Comparison of ENCODE assay signal across 8 mouse cellular contexts in the genomic region with DNA sequence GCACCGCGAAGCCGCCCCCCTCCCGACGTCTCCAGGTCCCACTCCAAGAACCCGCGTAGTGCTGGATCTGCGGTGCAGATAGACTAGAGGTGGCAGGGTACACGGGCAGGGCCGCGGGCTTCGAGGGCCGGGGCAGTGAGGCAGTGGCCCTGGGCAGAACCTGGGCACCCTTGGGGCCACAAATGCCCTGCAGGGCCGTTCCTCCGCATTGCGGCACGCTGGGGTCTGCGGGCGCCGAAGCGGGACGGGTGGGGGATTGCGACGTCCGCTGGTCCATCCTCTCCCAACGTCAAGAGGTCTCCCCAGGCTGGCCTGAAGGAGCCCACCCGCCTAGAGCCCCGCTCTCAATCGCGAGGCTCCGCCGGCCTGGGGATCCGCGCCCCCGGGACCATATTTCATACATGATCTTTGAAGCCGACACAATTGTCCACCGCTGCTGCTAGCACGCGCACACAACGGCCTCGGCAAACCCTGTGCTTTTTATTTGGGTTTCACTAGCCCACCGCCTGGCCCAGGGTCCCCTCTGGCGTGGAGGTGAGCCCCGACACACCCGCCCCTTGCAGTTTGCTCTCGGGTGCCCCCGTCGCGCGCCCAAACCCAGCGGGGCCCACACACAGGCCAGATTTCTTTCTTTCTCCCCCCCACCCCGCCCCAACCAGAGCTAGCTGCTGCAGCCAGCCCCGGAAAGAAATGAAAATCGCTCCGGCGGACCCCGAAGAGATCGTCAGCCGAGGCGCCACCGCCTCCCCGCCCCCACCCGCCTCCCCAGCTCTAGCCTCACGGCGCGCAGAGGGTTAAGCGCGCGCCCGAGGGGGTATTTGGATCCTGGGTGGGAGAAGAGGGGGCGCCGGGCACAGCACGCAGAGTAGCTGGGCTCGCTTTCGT. TPM values are rescaled to one million over a fixed set of nuclear protein-coding genes. Genes with fewer than 3 reads are reported as not detected.
DNase-seq lines count a peak whose midpoint lies in the region; ATAC-seq lines count a peak whose summit lies in the region.

No protein-coding gene starts in this region.

- peak overlapping the region; percentile 99 for H3K4me2 ChIP-seq in embryonic facial prominence, embryonic 14.5 days (ENCODE audit: low read depth, low read length)
- H3K4me2 ChIP-seq in hindbrain, embryonic 15.5 days: peak overlapping the region; percentile 97
- H3K4me2 ChIP-seq in liver, embryonic 13.5 days: peak overlapping the region; percentile 60

- under 1% methylated on average over 40 of the region's 75 CpGs for WGBS in embryonic facial prominence, embryonic 14.5 days
- under 1% methylated on average over 67 of the region's 75 CpGs for WGBS in hindbrain, embryonic 15.5 days
- 1% methylated on average over 70 of the region's 75 CpGs for WGBS in liver, embryonic 13.5 days (ENCODE audit: insufficient replicate concordance)

- H3K27me3 ChIP-seq in embryonic facial prominence, embryonic 14.5 days (replicated peaks; ENCODE audit: control insufficient read depth, insufficient read depth, low read length): peaks cover 41% of the 10 kb centered on the region
- peaks cover 19% of the 10 kb centered on the region for H3K27me3 ChIP-seq in hindbrain, embryonic 15.5 days
- peaks cover 95% of the 10 kb centered on the region for H3K27me3 ChIP-seq in liver, embryonic 13.5 days

- peak overlapping the region; percentile 69 for H3K9ac ChIP-seq in embryonic facial prominence, embryonic 14.5 days (ENCODE audit: low read depth, low read length)
- H3K9ac ChIP-seq in hindbrain, embryonic 15.5 days: peak overlapping the region; percentile 65
- H3K9ac ChIP-seq in liver, embryonic 13.5 days: peak overlapping the region; percentile 53; the same call in 1 of the 2 replicates

- H3K36me3 ChIP-seq in embryonic facial prominence, embryonic 14.5 days (ENCODE audit: control insufficient read depth, insufficient read depth, low read length): no peaks in the 10 kb centered on the region
- no peaks in the 10 kb centered on the region for H3K36me3 ChIP-seq in hindbrain, embryonic 15.5 days
- no peaks in the 10 kb centered on the region for H3K36me3 ChIP-seq in liver, embryonic 13.5 days

- intact Hi-C loops in heart, postnatal 25 days (cut with DNase I): no loop called here

- H3K4me1 ChIP-seq in embryonic facial prominence, embryonic 14.5 days (ENCODE audit: control insufficient read depth, insufficient read depth, low read length): peaks cover 39% of the 10 kb centered on the region
- peaks cover 47% of the 10 kb centered on the region for H3K4me1 ChIP-seq in hindbrain, embryonic 15.5 days (replicated peaks)
- peaks cover 39% of the 10 kb centered on the region for H3K4me1 ChIP-seq in liver, embryonic 13.5 days (replicated peaks)

- H3K27ac ChIP-seq in embryonic facial prominence, embryonic 14.5 days (replicated peaks; ENCODE audit: low read depth, low read length): peak overlapping the region; percentile 52; the same call in 1 of the 2 replicates
- no peak overlapping the region for H3K27ac ChIP-seq in hindbrain, embryonic 15.5 days (replicated peaks)
- H3K27ac ChIP-seq in liver, embryonic 13.5 days: no peak overlapping the region

- no peak for ATAC-seq in embryonic facial prominence, embryonic 14.5 days (ENCODE audit: low read depth)
- ATAC-seq in hindbrain, embryonic 15.5 days (ENCODE audit: low FRiP score, low read depth): no peak; the same call in 1 of the 2 replicates
- ATAC-seq in liver, embryonic 13.5 days (ENCODE audit: low read depth): no peak

- H3K4me3 ChIP-seq in embryonic facial prominence, embryonic 14.5 days (ENCODE audit: low read depth, low read length): peak overlapping the region; percentile 60
- peak overlapping the region; percentile 57 for H3K4me3 ChIP-seq in hindbrain, embryonic 15.5 days
- peak overlapping the region; percentile 47 for H3K4me3 ChIP-seq in liver, embryonic 13.5 days (replicated peaks)

- no peaks in the 10 kb centered on the region for H3K9me3 ChIP-seq in embryonic facial prominence, embryonic 14.5 days (ENCODE audit: control insufficient read depth, low read length)
- H3K9me3 ChIP-seq in hindbrain, embryonic 15.5 days: no peaks in the 10 kb centered on the region
- H3K9me3 ChIP-seq in liver, embryonic 13.5 days (replicated peaks): no peaks in the 10 kb centered on the region

- peak; percentile 93 for DNase-seq in heart, adult 11 months
- DNase-seq in heart, postnatal 25 days (ENCODE audit: low spot score): no peak
- peak; percentile 30 for DNase-seq in R1 (ENCODE audit: low read depth, low spot score)
- no peak for DNase-seq in embryonic facial prominence, embryonic 14.5 days (ENCODE audit: low spot score)
- no peak for DNase-seq in liver, embryonic 13.5 days
- DNase-seq in retina, postnatal 1 day: peak; percentile 39
- no peak for DNase-seq in right cerebral cortex, postnatal 36 days (ENCODE audit: low spot score in 2 of 2)

RNA-seq across cellular contexts. Expression of gene Cbx4, which starts 4.3 kb away (rescaled TPM):
- total RNA-seq in heart, postnatal 25 days (2021): 10 to 100 TPM; 14.0 to 14.8 TPM
- polyA plus RNA-seq in embryonic facial prominence, embryonic 14.5 days (2014; fragmentation: Nextera tagmentation; extraction: Ambion mirVana): 11.0 and 13.5 TPM in 2 replicates
- polyA plus RNA-seq in hindbrain, embryonic 15.5 days (2015; fragmentation: Nextera tagmentation; extraction: Ambion mirVana): 21.9 and 23.2 TPM in 2 replicates
- polyA plus RNA-seq in liver, embryonic 13.5 days (2015; fragmentation: Nextera tagmentation; extraction: Ambion mirVana): 2.0 and 2.4 TPM in 2 replicates

RNA-seq across cellular contexts. Expression of gene Cbx8, which starts 49.5 kb away (rescaled TPM):
- 1 to 10 TPM; 4.4 to 7.6 TPM for total RNA-seq in heart, postnatal 25 days (2021)
- polyA plus RNA-seq in embryonic facial prominence, embryonic 14.5 days (2014; fragmentation: Nextera tagmentation; extraction: Ambion mirVana): 9.6 and 10.1 TPM in 2 replicates
- 8.6 and 10.0 TPM in 2 replicates for polyA plus RNA-seq in hindbrain, embryonic 15.5 days (2015; fragmentation: Nextera tagmentation; extraction: Ambion mirVana)
- 2.4 and 2.8 TPM in 2 replicates for polyA plus RNA-seq in liver, embryonic 13.5 days (2015; fragmentation: Nextera tagmentation; extraction: Ambion mirVana)

Comparison
In these comparisons a context has a peak if more than half of its experiments do, and no peak if none do; other contexts are left out.
1. DNase-seq: peak in heart, adult 11 months (single experiment), R1 (single experiment) and retina, postnatal 1 day (single experiment); none in heart, postnatal 25 days (single experiment), embryonic facial prominence, embryonic 14.5 days (single experiment), liver, embryonic 13.5 days (single experiment) and right cerebral cortex, postnatal 36 days (0 of 2).
2. Peak in every context shown above with its lines, with median percentiles within 50 percentile points of each other: H3K4me2 ChIP-seq, H3K4me3 ChIP-seq and H3K9ac ChIP-seq.